Mouse (Mus musculus) regulatory T cell (primary cell): Measurements from ENCODE around the gene Xpot.

Experiments
- in situ Hi-C: fragments of 300-600 bp; cut with MboI, MseI; formaldehyde crosslinking; loops from one replicate; pipeline ENCODE4 v1.15.1; 2025; ENCODE audit warnings: high pct_unique_total_duplicates

The Xpot gene

DNA sequence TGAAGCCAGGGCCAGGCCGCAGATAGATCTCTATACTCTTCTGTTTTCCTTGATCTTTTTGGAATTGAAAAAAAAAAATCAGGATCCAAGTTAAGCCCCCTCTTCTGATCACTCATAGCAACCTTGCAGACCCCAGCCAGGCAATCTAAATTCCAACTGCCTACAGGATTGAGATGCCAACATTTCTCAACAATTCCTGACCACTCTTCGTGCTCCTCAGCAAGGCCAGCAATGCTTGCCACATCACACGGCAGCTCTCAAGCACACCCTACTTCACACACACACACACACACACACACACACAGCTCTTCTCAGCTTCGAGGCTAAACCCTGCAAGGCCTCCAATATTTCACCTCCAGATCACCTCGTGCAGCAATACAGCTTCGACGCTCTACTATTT is 2.5 kb downstream of the Xpot start:
- in situ Hi-C loops, result loop anchor here (25.0 kb wide), 1 partner anchor 1489 kb away; no protein-coding TSS in a partner anchor

DNA sequence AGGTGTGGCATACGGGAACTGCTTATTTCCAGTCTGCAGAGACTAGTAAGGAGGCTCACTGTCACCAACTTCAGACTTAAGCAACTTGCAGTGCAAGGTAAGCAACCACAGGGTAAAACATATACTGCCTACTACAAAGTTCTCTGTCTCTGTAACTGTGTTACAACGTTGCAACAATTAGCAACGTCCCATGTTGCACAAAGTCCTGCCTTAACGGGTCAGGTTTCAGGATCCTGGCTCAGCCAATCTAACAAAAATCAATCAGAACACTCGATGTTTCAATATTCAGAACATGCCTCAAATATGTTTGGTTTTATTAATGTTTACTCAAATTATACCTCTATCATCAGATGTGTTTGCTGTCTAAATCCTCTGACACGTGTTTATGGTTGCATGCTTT is 3.7 kb downstream of the Xpot start:
- in situ Hi-C loops, result loop anchor here (25.0 kb wide), 1 partner anchor 1490 kb away; no protein-coding TSS in a partner anchor

GRCm38 (mm10) chr10:121615935-121616334 is 10.2 kb downstream of the Xpot start:
- in situ Hi-C loops, result loop anchor here (25.0 kb wide), 1 partner anchor 1496 kb away; no protein-coding TSS in a partner anchor

DNA sequence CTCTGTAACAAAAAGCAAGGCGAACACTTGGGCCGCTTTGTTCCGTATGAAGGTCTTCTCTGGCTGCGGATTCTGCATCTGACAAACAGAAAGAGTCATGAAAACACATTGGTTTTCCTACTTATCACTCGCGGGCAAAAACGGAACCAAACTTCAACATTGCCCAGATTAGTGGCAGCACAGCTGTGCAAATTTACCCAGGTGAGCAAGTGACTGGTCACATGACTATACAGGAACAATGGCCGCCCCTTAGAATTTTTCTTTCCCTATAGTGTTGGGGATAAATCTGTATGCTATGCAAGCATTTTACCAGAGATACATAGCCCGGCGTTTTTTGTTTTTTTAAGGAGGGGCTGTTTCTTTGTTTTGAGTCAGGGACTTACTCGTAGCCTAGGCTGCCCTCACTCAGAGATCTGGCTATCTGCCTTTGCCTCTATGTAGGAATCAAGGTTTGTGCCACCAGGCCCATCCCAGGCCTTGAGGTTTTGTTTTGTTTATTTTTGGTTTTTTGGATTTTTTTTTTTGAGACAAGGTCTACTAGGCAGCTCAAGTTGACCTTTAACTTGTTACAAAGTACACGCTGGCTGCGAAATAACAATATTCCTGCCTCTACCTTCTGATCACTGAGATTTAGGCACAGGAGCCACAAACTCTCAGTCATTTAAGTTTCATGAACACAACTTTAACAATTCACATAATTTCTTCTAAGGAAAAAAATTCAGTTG is 10.8 kb downstream of the Xpot start:
- in situ Hi-C loops, result loop anchor here (25.0 kb wide), 1 partner anchor 1497 kb away; no protein-coding TSS in a partner anchor

GRCm38 (mm10) chr10:121613570-121613969 is 12.6 kb downstream of the Xpot start:
- in situ Hi-C loops, result loop anchor here (25.0 kb wide), 1 partner anchor 1499 kb away; no protein-coding TSS in a partner anchor

DNA sequence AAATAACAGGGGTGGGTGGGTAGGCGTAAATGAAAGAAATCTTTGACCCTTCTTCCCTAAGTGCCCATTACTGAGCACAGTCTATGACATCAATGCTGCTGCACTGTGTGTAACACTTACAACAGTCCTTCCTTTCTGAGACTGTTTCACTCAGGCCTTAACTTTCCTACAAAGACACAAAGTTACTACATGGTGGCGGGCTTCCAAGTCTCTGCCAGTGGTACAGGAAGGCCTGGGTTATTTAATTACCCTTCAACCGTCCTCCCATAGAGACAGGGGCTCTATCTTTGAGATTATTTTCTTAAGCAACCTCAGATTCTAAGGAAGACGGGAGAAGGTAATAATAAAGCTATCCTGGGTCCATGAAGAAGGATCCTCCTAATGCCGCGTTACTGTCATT is 13.7 kb downstream of the Xpot start:
- in situ Hi-C loops, result loop anchor here (25.0 kb wide), 1 partner anchor 1500 kb away; no protein-coding TSS in a partner anchor

GRCm38 (mm10) chr10:121611587-121611986 is 14.5 kb downstream of the Xpot start:
- in situ Hi-C loops, result loop anchor here (25.0 kb wide), 1 partner anchor 1501 kb away; no protein-coding TSS in a partner anchor

DNA sequence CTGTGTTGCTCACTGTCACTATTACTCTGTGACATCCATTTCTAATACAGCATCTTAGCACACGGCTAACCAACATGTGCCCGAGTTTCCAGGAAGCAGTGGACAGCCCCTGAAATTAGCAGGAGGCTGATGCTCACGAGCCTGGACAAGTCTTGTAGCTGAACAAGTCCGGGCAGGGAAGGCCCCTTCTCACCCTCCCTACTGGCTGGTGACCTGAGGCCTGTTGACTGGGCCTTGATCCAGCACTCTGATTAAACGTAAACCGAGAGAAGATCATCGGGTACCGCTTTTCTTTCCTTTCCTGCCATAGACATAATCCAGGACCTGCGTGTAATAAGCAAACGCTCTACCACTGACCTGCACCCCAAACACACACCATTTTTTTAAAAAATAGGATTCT is 18.0 kb downstream of the Xpot start:
- in situ Hi-C loops, result loop anchor here (25.0 kb wide), 1 partner anchor 1504 kb away; no protein-coding TSS in a partner anchor

GRCm38 (mm10) chr10:121604632-121605344 is 21.3 kb downstream of the Xpot start:
- in situ Hi-C loops, result loop anchor here (25.0 kb wide), 1 partner anchor 1508 kb away; no protein-coding TSS in a partner anchor

GRCm38 (mm10) chr10:121603556-121603955 is 22.6 kb downstream of the Xpot start:
- in situ Hi-C loops, result loop anchor here (25.0 kb wide), 1 partner anchor 1509 kb away; no protein-coding TSS in a partner anchor

- in situ Hi-C loops, result loop anchor here (25.0 kb wide), 1 partner anchor 1511 kb away; no protein-coding TSS in a partner anchor
Measured at GRCm38 (mm10) chr10:121601272-121601671, 24.9 kb downstream of the Xpot start.

DNA sequence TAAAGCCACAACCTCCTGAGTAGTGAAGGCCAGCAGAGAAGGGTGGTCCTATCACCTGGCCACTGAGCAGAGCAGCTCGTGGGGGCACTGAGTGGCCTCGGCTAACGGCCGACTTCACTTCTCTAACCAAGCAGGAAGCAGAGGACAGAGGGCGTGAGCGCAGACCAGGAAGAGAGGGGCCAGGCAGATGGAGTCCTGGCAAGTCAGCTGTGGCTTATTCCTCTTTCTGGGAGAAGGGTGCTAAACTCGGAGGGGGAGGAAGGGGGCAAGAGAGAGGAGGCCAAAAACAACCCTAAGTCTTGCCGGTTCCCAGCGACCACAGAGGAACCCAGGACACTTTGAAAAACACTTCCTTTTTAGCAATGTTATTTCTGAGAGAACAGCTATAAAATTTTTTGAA is 29.6 kb downstream of the Xpot start:
- in situ Hi-C loops, result no loop called here

DNA sequence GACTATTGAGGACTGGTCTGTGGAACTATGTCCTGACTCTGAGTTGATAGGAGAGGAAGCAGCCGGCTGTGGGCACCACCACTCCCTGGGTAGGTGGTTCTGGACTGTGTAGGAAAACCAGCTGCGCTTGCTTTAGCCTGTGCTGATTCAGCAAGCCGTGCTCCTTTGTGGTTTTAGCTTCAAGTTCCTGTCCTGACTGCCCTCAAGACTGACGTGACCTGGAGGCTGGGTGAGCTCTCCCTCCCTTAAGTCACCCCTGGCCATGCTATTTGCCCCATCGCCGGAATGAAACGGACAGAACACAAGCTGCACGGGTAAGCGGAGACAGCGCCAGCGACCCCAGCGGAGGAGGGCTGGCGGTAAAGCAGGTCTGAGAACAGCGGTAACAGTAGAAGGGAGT is 35.0 kb downstream of the Xpot start:
- in situ Hi-C loops, result no loop called here

DNA sequence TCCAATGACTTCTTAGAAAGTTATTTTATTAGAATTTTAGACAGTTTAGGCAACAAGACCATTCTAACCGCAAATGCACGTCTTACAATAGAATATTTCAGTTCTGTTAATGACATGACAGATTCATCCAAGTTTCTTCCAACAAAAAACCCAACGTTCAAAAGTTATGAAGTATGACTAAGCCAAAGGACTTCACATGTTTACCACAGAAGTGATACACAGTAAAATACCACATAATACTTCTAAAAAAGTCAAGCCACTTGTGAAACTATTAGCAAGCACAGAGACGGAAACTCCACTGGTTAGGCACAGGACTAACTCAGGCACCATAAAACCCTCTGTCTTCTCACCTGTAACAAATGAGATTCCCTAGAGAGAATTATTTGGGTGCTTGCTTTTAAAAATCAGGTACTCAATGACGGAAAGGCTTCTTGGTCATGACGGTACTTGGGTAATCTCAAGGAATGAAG is 38.7 kb downstream of the Xpot start:
- in situ Hi-C loops, result no loop called here

DNA sequence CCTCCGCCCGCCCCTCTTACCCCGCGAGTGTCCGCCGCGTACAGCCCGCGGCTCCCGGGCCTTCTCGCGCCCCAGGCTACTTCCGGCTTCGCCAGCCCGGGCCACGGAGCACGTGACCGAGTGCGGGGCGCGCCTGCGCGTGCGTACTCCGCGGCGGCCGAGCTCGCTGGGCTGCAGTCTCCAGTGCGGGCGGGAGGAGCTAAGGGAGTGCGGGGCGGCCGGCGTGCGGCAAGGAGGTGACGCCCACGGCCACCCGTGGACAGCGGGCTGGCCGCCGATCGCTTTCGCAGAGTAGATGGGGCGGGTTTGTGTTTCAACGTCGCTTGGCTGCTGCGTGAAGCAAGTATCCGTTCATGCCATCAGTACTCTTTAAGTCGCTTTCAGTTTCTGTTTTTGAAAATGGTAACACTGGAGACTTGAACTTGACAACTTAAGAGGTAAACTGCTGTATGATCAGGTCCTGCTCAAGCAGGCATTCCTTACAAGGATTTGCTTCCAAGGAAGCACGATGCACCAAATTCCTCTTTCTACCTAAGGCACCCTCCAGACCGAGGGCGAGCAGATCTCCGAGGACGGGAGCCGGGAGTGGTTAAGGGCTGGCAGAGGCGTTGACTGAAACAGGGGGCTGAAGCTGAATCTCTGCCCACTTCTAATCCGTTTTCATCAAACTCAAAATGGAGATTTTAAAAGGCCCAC is 39.3 kb downstream of the Xpot start, which contains the start of gene Tbk1:
Gene Tbk1 (minus strand): TSS at position 113 of the 696 bp plus-strand sequence.
- in situ Hi-C loops, result no loop called here

DNA sequence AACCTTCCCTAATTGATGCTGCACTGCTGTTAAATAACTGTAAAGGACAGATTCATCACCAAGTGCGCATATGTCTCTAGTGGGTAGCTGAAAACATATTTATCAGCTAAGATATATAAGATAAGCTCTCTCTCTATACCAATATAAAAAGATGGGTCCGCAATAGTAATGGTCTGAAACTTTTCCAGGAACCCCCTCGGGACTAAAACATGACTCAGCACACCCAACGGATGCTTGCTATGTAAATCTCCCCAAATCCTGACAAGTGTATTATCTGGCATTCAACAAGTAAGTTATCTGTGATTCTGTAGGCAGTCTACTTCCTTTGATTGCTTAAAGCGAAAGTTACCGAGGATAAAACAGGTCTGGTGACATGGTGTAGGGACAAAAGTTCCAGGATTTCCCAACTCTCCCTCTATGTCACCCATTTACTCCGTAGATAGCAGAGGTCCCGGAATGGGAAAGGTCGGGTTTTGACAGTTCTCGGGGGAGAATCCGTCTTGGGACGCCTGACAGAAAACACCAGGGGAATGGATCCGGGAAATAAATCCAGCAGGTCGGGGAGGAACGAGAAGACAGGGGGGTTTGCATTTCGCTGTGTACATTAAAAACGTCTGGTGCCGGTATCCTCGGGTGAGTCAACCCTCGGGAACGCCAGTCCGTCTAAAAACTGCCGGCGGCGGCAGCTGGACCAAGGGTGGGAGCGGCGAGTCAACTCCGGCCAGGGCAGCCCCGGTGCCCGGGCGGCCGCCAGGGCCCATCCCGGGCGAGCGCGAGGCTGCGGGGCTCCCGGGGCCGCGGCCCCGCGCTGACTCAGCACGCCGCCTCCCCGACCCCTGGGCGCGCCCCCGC is 40.1 kb downstream of the Xpot start:
- in situ Hi-C loops, result no loop called here

GRCm38 (mm10) chr10:121585056-121585790 is 40.9 kb downstream of the Xpot start:
- in situ Hi-C loops, result no loop called here

GRCm38 (mm10) chr10:121584033-121584432 is 42.1 kb downstream of the Xpot start:
- in situ Hi-C loops, result no loop called here

- in situ Hi-C loops, result no loop called here
Measured at GRCm38 (mm10) chr10:121583016-121583415, 43.1 kb downstream of the Xpot start.

DNA sequence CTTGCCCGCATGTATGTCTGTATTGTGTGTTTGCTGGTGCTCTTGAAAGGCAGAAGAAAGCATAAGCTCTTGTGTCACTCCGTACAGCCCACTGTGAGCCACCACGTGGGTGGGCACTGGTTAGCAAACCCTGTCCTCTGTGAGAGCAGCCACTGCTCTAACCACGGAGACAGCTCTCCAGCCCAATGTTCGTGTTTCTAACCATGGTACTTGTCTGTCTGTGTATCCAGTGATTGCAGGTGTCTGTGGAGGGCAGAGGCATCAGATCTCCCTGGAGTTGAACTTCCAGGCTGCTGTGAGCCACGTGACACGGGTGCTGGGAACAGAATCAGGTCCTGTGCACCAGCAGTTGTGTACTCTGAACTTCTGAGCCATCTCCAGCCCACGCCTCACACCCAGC is 43.8 kb downstream of the Xpot start:
- in situ Hi-C loops, result no loop called here
